Mouse (Mus musculus) spleen, adult 2 months (tissue): ENCODE results near the gene Cfap97d1.

Experiments used
- CTCF ChIP-seq: fragments of 200-500 bp; IDR thresholded peaks from 2 replicates; pipeline ENCODE4 v1.5.1; 2011; ENCODE audit warnings: mild to moderate bottlenecking, inconsistent platforms; ENCODE audit not compliant: insufficient read depth, insufficient read length, insufficient replicate concordance; ENCODE audit errors: extremely low read depth
- POLR2A ChIP-seq: fragments of 200-500 bp; IDR thresholded peaks from 2 replicates; pipeline ENCODE4 v1.6.1; 2011; ENCODE audit warnings: low read depth, low read length, inconsistent platforms

- TF ChIP-seq POLR2A (no peak), CTCF (no peak)
Measured at GRCm38 (mm10) chr11:101972651-101973050, 11.4 kb upstream of the Cfap97d1 start.
